Mouse (Mus musculus): Measurements from ENCODE around the gene St3gal5.

The St3gal5 gene

GRCm38 (mm10) chr6:72098691-72099090 lies 1.3 kb downstream of the St3gal5 start:
- no peak for DNase-seq

DNA sequence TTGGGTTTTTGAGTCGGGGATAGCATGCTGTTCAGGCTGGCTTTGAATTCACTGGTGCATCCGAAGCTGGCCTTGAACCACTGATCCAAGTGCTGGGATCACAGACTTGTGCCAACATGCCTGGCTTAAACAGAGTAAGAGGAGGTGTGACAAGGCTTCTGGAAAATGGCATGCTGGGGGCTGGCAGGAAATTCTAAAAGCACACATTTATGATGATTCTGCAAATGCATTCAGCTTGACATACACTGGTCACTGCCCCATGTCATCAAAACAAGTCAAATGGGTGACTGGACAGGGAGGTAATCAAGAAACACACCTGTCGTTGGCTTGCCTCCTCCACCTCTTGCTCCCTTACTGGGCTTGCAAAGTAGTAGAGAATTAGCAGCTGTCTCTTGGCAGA lies 1.9 kb downstream of the St3gal5 start:
- no peak for DNase-seq

GRCm38 (mm10) chr6:72100171-72100570 lies 2.8 kb downstream of the St3gal5 start:
- no peak for DNase-seq

GRCm38 (mm10) chr6:72100939-72101338 lies 3.5 kb downstream of the St3gal5 start:
- no peak for DNase-seq

GRCm38 (mm10) chr6:72101386-72101785 lies 4.0 kb downstream of the St3gal5 start:
- DNase-seq: no peak

DNA sequence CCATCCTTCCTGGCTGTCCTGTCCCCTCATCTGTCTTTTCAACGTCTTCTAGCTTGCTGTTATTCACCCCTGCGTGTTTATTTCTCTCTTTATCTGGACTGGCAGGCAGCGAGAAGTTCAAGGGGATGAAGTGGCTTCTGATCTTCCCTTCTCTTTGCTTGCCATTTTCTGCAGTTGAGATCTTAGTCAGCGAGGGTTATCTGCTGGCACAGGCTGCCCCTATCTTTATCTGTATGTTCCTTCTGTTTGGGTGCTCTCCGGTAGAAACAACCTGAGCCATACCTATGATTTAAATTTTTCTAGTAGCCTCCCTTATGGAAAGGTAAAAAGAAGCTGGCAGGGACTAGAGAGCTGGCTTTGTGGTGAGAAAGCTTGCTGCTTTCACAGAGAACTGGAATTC lies 4.7 kb downstream of the St3gal5 start:
- no peak for DNase-seq

GRCm38 (mm10) chr6:72104534-72104933 lies 7.1 kb downstream of the St3gal5 start:
- DNase-seq: no peak

DNA sequence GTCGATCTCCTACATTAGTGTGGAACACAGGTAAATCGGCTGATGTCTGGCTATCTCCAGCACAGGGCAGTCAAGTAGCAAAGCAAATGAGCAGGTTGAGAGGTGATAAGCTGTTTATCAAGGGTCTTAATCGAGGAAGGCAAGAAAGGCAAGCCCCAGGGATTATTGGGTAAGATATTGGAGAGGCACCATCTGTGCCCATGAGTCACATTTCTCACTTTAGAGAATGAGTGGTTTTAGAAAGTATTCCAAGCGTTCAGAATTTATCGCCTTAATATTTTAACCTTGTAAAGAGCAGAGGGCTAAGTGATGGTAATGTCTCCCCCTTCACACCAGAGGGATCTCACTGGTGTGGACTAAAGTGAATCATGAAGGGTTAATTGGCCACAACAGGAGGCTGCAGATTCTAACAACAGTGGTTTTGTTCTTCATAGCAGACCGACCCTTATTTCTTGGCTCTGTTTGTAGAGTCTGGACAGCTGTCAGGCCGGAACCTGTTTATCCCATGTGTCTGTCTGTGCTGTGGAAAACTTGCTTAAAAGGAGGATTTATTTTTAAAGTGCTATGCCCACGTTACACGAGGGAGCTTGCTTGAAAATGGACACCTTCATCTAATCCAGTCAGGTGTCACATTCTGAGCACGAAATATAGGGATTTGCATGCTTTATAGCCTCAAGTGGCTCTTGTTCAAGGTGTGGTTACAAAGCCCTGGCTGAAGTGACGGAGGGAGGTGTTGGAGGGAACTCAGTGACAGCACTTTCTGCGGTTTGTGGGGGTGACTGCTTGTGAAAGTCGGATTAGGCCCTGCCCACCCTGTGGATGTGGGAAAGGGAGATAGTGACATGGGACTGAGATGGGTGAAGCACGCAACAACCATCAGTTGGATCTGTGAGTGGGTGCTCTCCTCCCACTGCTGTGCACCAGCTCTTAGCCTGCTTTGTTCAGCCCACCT lies 11.8 kb downstream of the St3gal5 start:
- no peak for DNase-seq

- DNase-seq: no peak
Measured at GRCm38 (mm10) chr6:72110577-72110976, 13.2 kb downstream of the St3gal5 start.

GRCm38 (mm10) chr6:72112575-72112974 lies 15.2 kb downstream of the St3gal5 start:
- DNase-seq: no peak

DNA sequence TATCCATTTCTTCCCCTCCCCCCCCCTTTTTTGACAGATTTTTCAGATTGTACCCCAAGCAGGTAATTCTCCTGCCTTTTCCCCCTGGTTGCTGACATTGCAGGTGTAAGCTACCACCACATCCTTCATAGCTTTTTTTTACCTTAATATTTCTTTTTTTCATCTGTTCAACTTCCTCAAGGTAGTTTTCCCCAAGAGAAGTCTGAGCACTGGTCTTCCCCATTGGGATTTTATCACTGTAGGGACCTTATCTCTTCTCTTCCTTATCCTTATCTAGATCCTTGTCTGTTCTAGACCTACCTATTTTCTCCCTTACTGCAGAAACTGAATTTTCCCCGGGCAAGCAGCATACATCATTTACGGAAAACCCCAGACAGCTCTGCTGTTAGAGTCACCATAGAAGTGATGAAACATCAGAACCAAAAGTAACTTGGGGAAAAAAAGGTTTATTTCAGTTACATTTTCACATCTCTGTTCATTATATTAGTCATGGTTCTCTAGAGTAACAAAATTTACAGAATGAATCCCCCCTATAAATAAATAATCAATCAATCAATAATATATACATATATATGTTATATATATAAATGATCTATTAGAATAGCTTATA lies 15.8 kb downstream of the St3gal5 start:
- no peak for DNase-seq

- DNase-seq: no peak
Measured at GRCm38 (mm10) chr6:72114902-72115301, 17.5 kb downstream of the St3gal5 start.

DNA sequence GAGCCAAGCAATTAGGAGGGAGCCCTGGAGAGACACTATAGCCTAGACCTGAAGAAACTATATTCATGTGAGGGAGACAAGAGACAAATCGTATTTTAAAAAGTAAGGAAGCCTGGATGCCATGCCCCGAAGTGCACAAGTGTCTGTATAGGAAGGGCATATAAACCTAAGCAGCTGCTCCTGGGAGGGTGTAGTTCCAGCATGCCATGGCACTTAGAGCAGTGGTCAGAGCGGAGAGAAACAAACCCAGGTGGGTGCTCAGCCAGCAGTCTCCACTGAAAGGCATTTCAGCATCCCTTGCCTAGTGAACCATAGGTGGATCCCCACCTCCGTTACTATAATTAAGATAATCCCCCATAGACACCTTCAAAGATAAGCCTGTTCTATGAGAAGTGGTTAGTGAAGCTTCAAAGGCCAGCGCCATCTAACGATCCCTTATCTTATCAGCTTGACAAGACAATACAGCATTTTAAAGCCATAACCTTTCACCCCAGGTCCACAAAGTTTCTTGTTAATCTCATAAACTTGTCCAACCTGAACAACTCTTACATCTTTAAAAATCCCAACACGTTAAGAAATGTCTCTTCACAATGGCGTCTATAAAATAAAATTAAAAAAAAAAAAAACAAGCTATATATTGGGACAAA lies 20.1 kb downstream of the St3gal5 start:
- no peak for DNase-seq

DNA sequence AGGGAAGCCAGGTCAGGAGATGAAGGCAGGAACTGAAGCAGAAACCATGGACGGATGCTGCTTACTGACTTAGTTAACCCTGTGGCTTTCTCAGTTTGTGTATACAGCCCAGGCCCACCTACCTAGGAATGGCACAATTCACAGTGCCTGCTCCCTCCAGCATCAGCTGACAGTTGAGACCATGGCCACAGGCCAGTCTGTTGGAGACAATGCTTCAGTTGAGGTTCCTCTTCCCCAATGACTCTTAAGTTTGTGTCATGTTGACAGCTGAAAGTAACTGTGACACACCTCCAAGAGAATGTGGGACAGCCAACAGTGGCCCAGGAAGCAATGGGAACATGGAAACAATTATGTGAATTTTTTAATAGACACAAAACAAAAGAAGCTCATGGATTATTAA lies 22.5 kb downstream of the St3gal5 start:
- no peak for DNase-seq

DNA sequence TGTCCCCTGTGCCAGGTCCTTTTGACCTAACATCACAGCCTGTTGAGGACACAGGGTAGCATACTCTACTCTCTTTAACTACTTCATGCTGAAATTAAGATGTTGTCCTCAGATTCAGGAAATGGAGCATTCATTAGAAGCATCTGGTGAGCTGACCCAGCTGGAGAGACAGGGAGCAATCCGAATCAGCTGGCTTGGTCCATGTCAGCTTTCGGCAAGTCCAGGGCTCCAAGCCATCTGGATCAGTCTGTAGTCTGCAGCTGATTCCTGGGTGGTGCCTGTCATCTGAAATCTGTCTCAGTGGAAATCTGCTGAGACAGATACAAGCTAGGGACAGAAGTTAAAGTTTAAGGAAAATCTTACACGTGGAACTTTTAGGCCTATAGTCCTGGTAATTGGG lies 23.9 kb downstream of the St3gal5 start:
- no peak for DNase-seq

GRCm38 (mm10) chr6:72122515-72122914 lies 25.1 kb downstream of the St3gal5 start:
- DNase-seq: no peak

DNA sequence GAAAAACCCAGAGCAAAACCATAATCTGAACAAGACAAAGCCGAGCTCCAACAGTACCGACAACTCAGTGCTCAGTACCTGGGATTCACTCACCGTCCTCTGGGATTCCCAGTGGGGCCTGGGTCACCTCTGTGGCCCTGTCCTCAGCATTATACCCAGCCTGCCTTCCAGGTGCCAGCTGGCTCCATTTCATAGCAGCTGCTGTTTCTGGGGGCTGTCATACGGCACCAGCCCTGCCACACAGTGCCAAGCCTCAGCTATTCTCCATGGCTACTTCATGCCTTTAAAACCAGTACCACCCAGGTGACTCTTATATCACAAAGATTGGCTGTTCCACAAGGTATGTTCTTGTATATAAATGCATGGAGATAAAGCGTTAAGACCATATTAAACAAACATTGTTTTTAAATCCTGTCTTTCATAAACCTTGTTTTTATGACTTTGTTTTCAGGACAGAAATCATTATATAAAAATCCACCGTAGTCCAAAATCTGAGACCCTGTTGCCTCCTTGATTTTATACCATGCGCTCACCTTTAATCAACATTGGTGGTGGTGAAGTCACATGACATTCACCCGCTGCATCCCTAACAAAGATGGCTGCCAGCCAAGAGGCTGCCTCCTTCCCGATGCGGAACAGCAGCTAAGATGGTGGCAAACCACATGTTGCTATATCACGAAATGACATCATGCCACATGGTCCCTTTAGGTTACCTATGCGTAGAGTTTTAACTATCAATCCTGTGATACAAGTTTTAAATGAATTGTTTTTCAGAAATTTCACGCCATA lies 27.1 kb downstream of the St3gal5 start:
- DNase-seq: no peak

- no peak for DNase-seq
Measured at GRCm38 (mm10) chr6:72126128-72126917, 28.9 kb downstream of the St3gal5 start.

DNA sequence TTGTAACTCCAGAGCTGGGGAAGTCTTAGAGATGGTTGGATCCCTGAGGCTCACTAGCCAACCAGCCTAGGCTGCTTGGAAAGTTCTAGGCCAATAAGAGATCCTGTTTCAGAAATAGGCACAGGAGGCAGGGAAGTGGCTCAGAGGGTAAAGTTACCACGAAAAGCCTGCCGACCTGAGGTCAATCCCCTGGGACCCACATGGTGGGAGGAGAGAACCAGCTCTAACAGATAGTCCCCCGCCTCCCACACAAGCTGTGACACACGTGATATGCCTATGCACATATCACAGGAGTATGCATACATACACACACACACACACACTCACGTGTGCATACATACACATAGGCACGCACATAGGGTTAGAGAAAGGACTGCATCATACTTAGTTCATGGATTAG lies 32.7 kb downstream of the St3gal5 start:
- DNase-seq: no peak

- no peak for DNase-seq
Measured at GRCm38 (mm10) chr6:72132671-72133214, 35.4 kb downstream of the St3gal5 start.

DNA sequence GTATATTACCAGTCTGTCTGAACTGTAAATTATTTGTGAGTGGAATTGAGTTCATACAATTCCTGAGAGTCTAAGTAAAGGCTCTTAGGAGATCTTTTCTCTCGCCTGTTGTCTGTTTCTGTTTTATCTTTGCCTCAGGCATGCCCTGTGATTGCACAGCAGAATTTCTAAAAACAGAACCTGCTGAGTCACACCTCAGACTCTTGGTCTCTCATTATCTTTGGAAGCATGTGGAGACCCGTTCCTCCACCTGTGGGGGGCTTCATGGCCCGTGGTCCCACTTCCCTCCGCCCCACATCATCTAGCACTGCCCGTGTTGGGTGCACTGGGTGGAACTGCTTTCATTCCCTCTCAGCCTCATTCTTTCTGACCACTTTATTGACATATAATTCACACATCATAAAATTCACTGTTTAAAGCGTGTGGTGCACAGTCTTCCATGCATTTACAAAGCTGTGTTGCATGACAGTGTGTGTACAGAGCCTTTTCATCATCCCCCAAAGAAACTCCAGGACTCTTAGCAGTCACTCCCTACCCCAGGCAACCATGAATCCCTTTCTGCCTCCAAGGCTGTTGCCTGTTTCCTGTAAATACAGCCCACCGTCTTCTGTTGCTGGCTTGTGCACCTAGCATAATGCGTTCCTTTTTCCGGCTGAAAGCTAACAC lies 37.6 kb downstream of the St3gal5 start:
- no peak for DNase-seq
